Mouse (Mus musculus) embryonic fibroblast, embryonic 13.5 days (primary cell): Measurements from ENCODE around the gene Slc8a3.

Source experiments
- CTCF ChIP-seq: IDR thresholded peaks from 2 replicates; pipeline ENCODE4 v1.5.1; 2011; ENCODE audit warnings: mild to moderate bottlenecking, control low read depth, low read length, moderate library complexity, borderline replicate concordance; ENCODE audit not compliant: insufficient read depth
- POLR2A ChIP-seq: IDR thresholded peaks from 2 replicates; pipeline ENCODE4 v1.6.1; 2011; ENCODE audit warnings: low read depth, mild to moderate bottlenecking, control low read depth, low read length, moderate library complexity

GRCm38 (mm10) chr12:81273333-81273732 lies 59.6 kb downstream of the Slc8a3 start:
- TF ChIP-seq CTCF: no peak
- no peak for TF ChIP-seq POLR2A
